Mouse (Mus musculus) E14TG2a.4 (cell line): ENCODE data around the gene Acsbg2.

Experiments
- H3K27me3 ChIP-seq: 2 replicates; pipeline ENCODE4 v1.6.1; 2014; ENCODE audit warnings: low read length, control low read depth; ENCODE audit not compliant: insufficient read depth
- H3K36me3 ChIP-seq: 2 replicates; pipeline ENCODE4 v1.6.1; 2014; ENCODE audit warnings: low read length, control low read depth; ENCODE audit not compliant: insufficient read depth
- H3K4me1 ChIP-seq: replicated peaks from 2 replicates; pipeline ENCODE4 v1.6.1; 2014; ENCODE audit warnings: low read depth, low read length, control low read depth
- H3K4me3 ChIP-seq: replicated peaks from 2 replicates; pipeline ENCODE4 v1.5.1; 2014; ENCODE audit warnings: mild to moderate bottlenecking, low read length
- H3K9me3 ChIP-seq: 2 replicates; pipeline ENCODE4 v1.6.1; 2014; ENCODE audit warnings: low read length, control low read depth
- CTCF ChIP-seq: conservative IDR thresholded peaks from 2 replicates; pipeline ENCODE4 v1.5.1; 2014; ENCODE audit warnings: low read length
- NANOG ChIP-seq: IDR thresholded peaks from 2 replicates; pipeline ENCODE4 v1.6.1; 2014; ENCODE audit warnings: borderline replicate concordance, low read length, mixed read lengths
- POU5F1 ChIP-seq: IDR thresholded peaks from 2 replicates; pipeline ENCODE4 v1.6.1; 2014; ENCODE audit warnings: low read length, borderline replicate concordance

Acsbg2 gene

GRCm38 (mm10) chr17:56861197-56861596, 13.1 kb downstream of the Acsbg2 start:
- Histone ChIP-seq H3K9me3 (peaks cover 6% of the 10 kb centered on the region), H3K36me3 (no peaks in the 10 kb centered on the region), H3K4me3 (peak overlapping the region; percentile 39), H3K4me1 (peaks cover 83% of the 10 kb centered on the region), H3K27me3 (no peaks in the 10 kb centered on the region)
- TF ChIP-seq CTCF (no peak), NANOG (no peak), POU5F1 (no peak)

DNA sequence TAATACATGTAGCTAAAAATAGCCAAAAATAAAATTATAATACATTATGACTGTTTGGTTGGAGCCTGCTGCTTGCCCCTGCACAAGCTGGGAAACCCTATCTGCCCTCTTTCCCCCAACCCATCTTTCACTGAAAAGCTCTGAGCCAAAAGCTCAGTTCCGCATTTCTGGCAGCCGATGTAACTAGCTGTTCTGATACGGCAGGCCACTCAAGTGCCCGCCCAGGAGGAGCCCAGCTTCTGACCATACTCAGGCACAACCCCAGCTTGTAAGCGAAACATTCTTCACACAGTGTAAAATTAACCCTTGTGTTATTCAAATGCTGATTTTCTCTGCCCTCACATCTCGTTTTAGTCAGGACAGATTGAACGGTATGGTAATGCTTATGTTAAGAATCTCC, 15.3 kb downstream of the Acsbg2 start:
- Histone ChIP-seq H3K4me1 (peaks cover 69% of the 10 kb centered on the region), H3K27me3 (no peaks in the 10 kb centered on the region), H3K9me3 (no peaks in the 10 kb centered on the region), H3K36me3 (no peaks in the 10 kb centered on the region), H3K4me3 (no peak overlapping the region)
- no peak for TF ChIP-seq CTCF
- TF ChIP-seq POU5F1 = no peak
- no peak for TF ChIP-seq NANOG

DNA sequence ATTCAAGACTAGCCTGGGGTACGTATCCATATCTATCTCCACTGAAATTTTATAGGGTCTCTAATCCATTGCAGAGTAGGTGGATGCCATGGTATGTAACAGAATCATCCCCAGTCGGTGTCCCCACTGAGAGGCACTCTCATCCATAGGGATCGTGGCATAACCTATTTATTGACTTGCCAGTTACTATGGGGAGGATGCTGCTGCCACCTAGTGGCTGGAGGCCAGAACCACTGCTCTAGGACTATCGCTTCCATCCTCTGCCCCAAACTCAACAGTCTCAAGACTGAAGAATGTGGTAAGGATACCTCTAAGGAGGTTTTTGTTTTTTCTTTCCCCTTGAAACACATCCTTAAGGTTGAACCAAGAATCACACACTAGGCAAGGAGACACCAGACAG, 16.0 kb downstream of the Acsbg2 start:
- Histone ChIP-seq H3K9me3 (no peaks in the 10 kb centered on the region), H3K4me1 (peaks cover 62% of the 10 kb centered on the region), H3K4me3 (no peak overlapping the region), H3K36me3 (no peaks in the 10 kb centered on the region), H3K27me3 (no peaks in the 10 kb centered on the region)
- TF ChIP-seq NANOG (no peak), CTCF (peak; percentile 96), POU5F1 (no peak)

- H3K36me3 ChIP-seq = no peaks in the 10 kb centered on the region
- no peaks in the 10 kb centered on the region for H3K9me3 ChIP-seq
- no peak overlapping the region for H3K4me3 ChIP-seq
- TF ChIP-seq CTCF = no peak
- no peak for TF ChIP-seq POU5F1
- no peak for TF ChIP-seq NANOG
- peaks cover 51% of the 10 kb centered on the region for H3K4me1 ChIP-seq
- H3K27me3 ChIP-seq = no peaks in the 10 kb centered on the region
Measured at GRCm38 (mm10) chr17:56855421-56855820, 18.8 kb downstream of the Acsbg2 start.

DNA sequence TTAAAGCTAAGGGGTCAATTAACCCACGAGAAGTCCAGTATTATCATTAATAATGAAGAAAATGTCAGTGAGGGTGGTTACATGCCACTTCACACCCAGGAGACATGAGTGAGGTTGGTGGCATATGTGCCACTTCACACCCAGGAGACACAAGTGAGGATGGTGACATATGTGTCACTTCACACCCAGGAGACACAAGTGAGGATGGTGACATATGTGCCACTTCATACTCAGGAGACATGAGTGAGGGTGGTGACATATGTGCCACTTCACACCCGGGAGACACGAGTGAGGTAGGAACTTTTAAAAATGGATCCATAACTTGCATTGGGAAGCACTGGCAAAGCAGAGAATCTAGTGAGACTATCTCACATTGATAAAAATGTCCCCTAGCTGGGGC, 23.1 kb downstream of the Acsbg2 start:
- Histone ChIP-seq H3K36me3 (no peaks in the 10 kb centered on the region), H3K9me3 (no peaks in the 10 kb centered on the region)
- TF ChIP-seq NANOG = no peak

GRCm38 (mm10) chr17:56849710-56850109, 24.5 kb downstream of the Acsbg2 start:
- Histone ChIP-seq H3K4me1 (peaks cover 40% of the 10 kb centered on the region), H3K27me3 (peaks cover 22% of the 10 kb centered on the region), H3K4me3 (peak overlapping the region; percentile 27; the same call in 1 of the 2 replicates), H3K9me3 (no peaks in the 10 kb centered on the region), H3K36me3 (no peaks in the 10 kb centered on the region)
- TF ChIP-seq POU5F1 = no peak
- no peak for TF ChIP-seq NANOG
- no peak for TF ChIP-seq CTCF

More for the DNA sequence above, 23.1 kb downstream of the Acsbg2 start:
- Histone ChIP-seq H3K27me3 (peaks cover 22% of the 10 kb centered on the region), H3K4me3 (no peak overlapping the region), H3K4me1 (peaks cover 41% of the 10 kb centered on the region)

- H3K4me1 ChIP-seq = peaks cover 41% of the 10 kb centered on the region
- peaks cover 22% of the 10 kb centered on the region for H3K27me3 ChIP-seq
- TF ChIP-seq NANOG (no peak), CTCF (no peak)
- no peaks in the 10 kb centered on the region for H3K9me3 ChIP-seq
- H3K4me3 ChIP-seq = no peak overlapping the region
- H3K36me3 ChIP-seq = no peaks in the 10 kb centered on the region
Measured at GRCm38 (mm10) chr17:56848785-56849184, 25.5 kb downstream of the Acsbg2 start.

- Histone ChIP-seq H3K4me3 (no peak overlapping the region), H3K27me3 (peaks cover 9% of the 10 kb centered on the region), H3K9me3 (no peaks in the 10 kb centered on the region), H3K36me3 (no peaks in the 10 kb centered on the region), H3K4me1 (peaks cover 51% of the 10 kb centered on the region)
- TF ChIP-seq CTCF (no peak), NANOG (no peak), POU5F1 (no peak)
Measured at GRCm38 (mm10) chr17:56843678-56844077, 30.6 kb downstream of the Acsbg2 start.

GRCm38 (mm10) chr17:56842173-56842572, 32.1 kb downstream of the Acsbg2 start:
- H3K36me3 ChIP-seq = no peaks in the 10 kb centered on the region
- TF ChIP-seq NANOG (no peak), POU5F1 (no peak)
- H3K4me3 ChIP-seq = no peak overlapping the region
- H3K9me3 ChIP-seq = no peaks in the 10 kb centered on the region
- peaks cover 55% of the 10 kb centered on the region for H3K4me1 ChIP-seq
- no peaks in the 10 kb centered on the region for H3K27me3 ChIP-seq
